Mouse (Mus musculus): ENCODE data around the gene Olfr1040. TPM values are rescaled to one million over a fixed set of nuclear protein-coding genes. Genes with fewer than 3 reads are reported as not detected.

Olfr1040 gene
- not detected for polyA plus RNA-seq (2014; fragmentation: Illumina TruSeq; extraction: RNeasy Lipid Tissue Mini Kit (QIAGEN cat#74804); ENCODE audit: low replicate concordance)

GRCm38 (mm10) chr2:86146632-86147031 is at the start of gene Olfr1040:
Olfr1040 (minus strand) TSS chr2:86146732.

GRCm38 (mm10) chr2:86185583-86185982 is 39.1 kb upstream of the Olfr1040 start, which contains the start of gene Olfr52:
Olfr52 (minus strand) TSS chr2:86185683.

GRCm38 (mm10) chr2:86177720-86178119 is 31.2 kb upstream of the Olfr1040 start, which contains the start of gene Olfr1044:
Olfr1044 (minus strand) TSS chr2:86177820.

GRCm38 (mm10) chr2:86167422-86167821 is 20.9 kb upstream of the Olfr1040 start, which contains the start of gene Olfr1043:
Olfr1043 (minus strand) TSS chr2:86167522.

GRCm38 (mm10) chr2:86161738-86162137 is 15.2 kb upstream of the Olfr1040 start, which contains the start of gene Olfr1042:
Olfr1042 (minus strand) TSS chr2:86161838.

GRCm38 (mm10) chr2:86135828-86136227 is 10.7 kb downstream of the Olfr1040 start, which contains the start of gene Olfr1039:
Olfr1039 (minus strand) TSS chr2:86135928.

Other genes starting within 250 kb of the Olfr1040 start
- not detected for gene Olfr1024, start 241.7 kb downstream of the Olfr1040 start, polyA plus RNA-seq (2014; fragmentation: Illumina TruSeq; extraction: RNeasy Lipid Tissue Mini Kit (QIAGEN cat#74804); ENCODE audit: low replicate concordance)
- not detected for gene Olfr1025-ps1, start 231.5 kb downstream of the Olfr1040 start, polyA plus RNA-seq (2014; fragmentation: Illumina TruSeq; extraction: RNeasy Lipid Tissue Mini Kit (QIAGEN cat#74804); ENCODE audit: low replicate concordance)
- not detected for gene Olfr1026, start 225.2 kb downstream of the Olfr1040 start, polyA plus RNA-seq (2014; fragmentation: Illumina TruSeq; extraction: RNeasy Lipid Tissue Mini Kit (QIAGEN cat#74804); ENCODE audit: low replicate concordance)
- not detected for gene Olfr1028, start 196.3 kb downstream of the Olfr1040 start, polyA plus RNA-seq (2014; fragmentation: Illumina TruSeq; extraction: RNeasy Lipid Tissue Mini Kit (QIAGEN cat#74804); ENCODE audit: low replicate concordance)
- gene Olfr1029, start 172.8 kb downstream of the Olfr1040 start, polyA plus RNA-seq (2014; fragmentation: Illumina TruSeq; extraction: RNeasy Lipid Tissue Mini Kit (QIAGEN cat#74804); ENCODE audit: low replicate concordance) = not detected
- not detected for gene Olfr1030, start 167.5 kb downstream of the Olfr1040 start, polyA plus RNA-seq (2014; fragmentation: Illumina TruSeq; extraction: RNeasy Lipid Tissue Mini Kit (QIAGEN cat#74804); ENCODE audit: low replicate concordance)
- gene Olfr1031, start 156.4 kb downstream of the Olfr1040 start, polyA plus RNA-seq (2014; fragmentation: Illumina TruSeq; extraction: RNeasy Lipid Tissue Mini Kit (QIAGEN cat#74804); ENCODE audit: low replicate concordance) = not detected
- gene Olfr1032, start 141.2 kb downstream of the Olfr1040 start, polyA plus RNA-seq (2014; fragmentation: Illumina TruSeq; extraction: RNeasy Lipid Tissue Mini Kit (QIAGEN cat#74804); ENCODE audit: low replicate concordance) = not detected
- 3.2 TPM for gene Olfr1033, start 126.1 kb downstream of the Olfr1040 start, polyA plus RNA-seq (2014; fragmentation: Illumina TruSeq; extraction: RNeasy Lipid Tissue Mini Kit (QIAGEN cat#74804); ENCODE audit: low replicate concordance)
- 0.89 TPM for gene Olfr1034, start 100.9 kb downstream of the Olfr1040 start, polyA plus RNA-seq (2014; fragmentation: Illumina TruSeq; extraction: RNeasy Lipid Tissue Mini Kit (QIAGEN cat#74804); ENCODE audit: low replicate concordance)
- gene Olfr1036, start 72.7 kb downstream of the Olfr1040 start, polyA plus RNA-seq (2014; fragmentation: Illumina TruSeq; extraction: RNeasy Lipid Tissue Mini Kit (QIAGEN cat#74804); ENCODE audit: low replicate concordance) = not detected
- gene Olfr1037, start 59.3 kb downstream of the Olfr1040 start, polyA plus RNA-seq (2014; fragmentation: Illumina TruSeq; extraction: RNeasy Lipid Tissue Mini Kit (QIAGEN cat#74804); ENCODE audit: low replicate concordance) = not detected
- gene Olfr1039, start 10.8 kb downstream of the Olfr1040 start, polyA plus RNA-seq (2014; fragmentation: Illumina TruSeq; extraction: RNeasy Lipid Tissue Mini Kit (QIAGEN cat#74804); ENCODE audit: low replicate concordance) = not detected
- gene Olfr1042, start 15.1 kb upstream of the Olfr1040 start, polyA plus RNA-seq (2014; fragmentation: Illumina TruSeq; extraction: RNeasy Lipid Tissue Mini Kit (QIAGEN cat#74804); ENCODE audit: low replicate concordance) = not detected
- not detected for gene Olfr1043, start 20.8 kb upstream of the Olfr1040 start, polyA plus RNA-seq (2014; fragmentation: Illumina TruSeq; extraction: RNeasy Lipid Tissue Mini Kit (QIAGEN cat#74804); ENCODE audit: low replicate concordance)
- gene Olfr1044, start 31.1 kb upstream of the Olfr1040 start, polyA plus RNA-seq (2014; fragmentation: Illumina TruSeq; extraction: RNeasy Lipid Tissue Mini Kit (QIAGEN cat#74804); ENCODE audit: low replicate concordance) = not detected
- gene Olfr52, start 39.0 kb upstream of the Olfr1040 start, polyA plus RNA-seq (2014; fragmentation: Illumina TruSeq; extraction: RNeasy Lipid Tissue Mini Kit (QIAGEN cat#74804); ENCODE audit: low replicate concordance) = not detected
- gene Olfr1045, start 56.3 kb upstream of the Olfr1040 start, polyA plus RNA-seq (2014; fragmentation: Illumina TruSeq; extraction: RNeasy Lipid Tissue Mini Kit (QIAGEN cat#74804); ENCODE audit: low replicate concordance) = not detected
- gene Olfr1046, start 72.6 kb upstream of the Olfr1040 start, polyA plus RNA-seq (2014; fragmentation: Illumina TruSeq; extraction: RNeasy Lipid Tissue Mini Kit (QIAGEN cat#74804); ENCODE audit: low replicate concordance) = not detected
- not detected for gene Olfr1047, start 84.7 kb upstream of the Olfr1040 start, polyA plus RNA-seq (2014; fragmentation: Illumina TruSeq; extraction: RNeasy Lipid Tissue Mini Kit (QIAGEN cat#74804); ENCODE audit: low replicate concordance)
- not detected for gene Olfr1048, start 93.6 kb upstream of the Olfr1040 start, polyA plus RNA-seq (2014; fragmentation: Illumina TruSeq; extraction: RNeasy Lipid Tissue Mini Kit (QIAGEN cat#74804); ENCODE audit: low replicate concordance)
- gene Olfr1049, start 111.6 kb upstream of the Olfr1040 start, polyA plus RNA-seq (2014; fragmentation: Illumina TruSeq; extraction: RNeasy Lipid Tissue Mini Kit (QIAGEN cat#74804); ENCODE audit: low replicate concordance) = not detected
- gene Olfr1051, start 132.4 kb upstream of the Olfr1040 start, polyA plus RNA-seq (2014; fragmentation: Illumina TruSeq; extraction: RNeasy Lipid Tissue Mini Kit (QIAGEN cat#74804); ENCODE audit: low replicate concordance) = not detected
- gene Olfr1052, start 145.7 kb upstream of the Olfr1040 start, polyA plus RNA-seq (2014; fragmentation: Illumina TruSeq; extraction: RNeasy Lipid Tissue Mini Kit (QIAGEN cat#74804); ENCODE audit: low replicate concordance) = not detected
- not detected for gene Olfr1053, start 168.6 kb upstream of the Olfr1040 start, polyA plus RNA-seq (2014; fragmentation: Illumina TruSeq; extraction: RNeasy Lipid Tissue Mini Kit (QIAGEN cat#74804); ENCODE audit: low replicate concordance)
- not detected for gene Olfr1054, start 188.7 kb upstream of the Olfr1040 start, polyA plus RNA-seq (2014; fragmentation: Illumina TruSeq; extraction: RNeasy Lipid Tissue Mini Kit (QIAGEN cat#74804); ENCODE audit: low replicate concordance)
- not detected for gene Olfr1055, start 203.6 kb upstream of the Olfr1040 start, polyA plus RNA-seq (2014; fragmentation: Illumina TruSeq; extraction: RNeasy Lipid Tissue Mini Kit (QIAGEN cat#74804); ENCODE audit: low replicate concordance)
- gene Olfr1056, start 215.7 kb upstream of the Olfr1040 start, polyA plus RNA-seq (2014; fragmentation: Illumina TruSeq; extraction: RNeasy Lipid Tissue Mini Kit (QIAGEN cat#74804); ENCODE audit: low replicate concordance) = not detected
- not detected for gene Olfr1057, start 231.7 kb upstream of the Olfr1040 start, polyA plus RNA-seq (2014; fragmentation: Illumina TruSeq; extraction: RNeasy Lipid Tissue Mini Kit (QIAGEN cat#74804); ENCODE audit: low replicate concordance)
- gene Olfr1058, start 241.8 kb upstream of the Olfr1040 start, polyA plus RNA-seq (2014; fragmentation: Illumina TruSeq; extraction: RNeasy Lipid Tissue Mini Kit (QIAGEN cat#74804); ENCODE audit: low replicate concordance) = not detected

Data from small intestine, adult 10 weeks (tissue).